Mouse (Mus musculus) cortical plate, adult 2 months (tissue): ENCODE data around the gene Ccna2.

Source experiments
- CTCF ChIP-seq: fragments of 200-500 bp; IDR thresholded peaks from 2 replicates; pipeline ENCODE4 v1.5.1; 2011; ENCODE audit warnings: mild to moderate bottlenecking, control low read depth, low read length; ENCODE audit not compliant: insufficient read depth; ENCODE audit errors: extremely low read depth
- POLR2A ChIP-seq: fragments of 200-500 bp; IDR thresholded peaks from 2 replicates; pipeline ENCODE4 v1.6.1; 2011; ENCODE audit warnings: mild to moderate bottlenecking, low read length, control low read depth; ENCODE audit not compliant: insufficient read depth; ENCODE audit errors: extremely low read depth

- TF ChIP-seq POLR2A (no peak), CTCF (no peak)
Observed at GRCm38 (mm10) chr3:36544961-36545360, 27.0 kb downstream of the Ccna2 start.
